Mouse (Mus musculus) stomach, postnatal 0 days (tissue): Measurements from ENCODE around the gene Krba1.

Experiments used
- CTCF ChIP-seq: IDR thresholded peaks from 2 replicates; pipeline ENCODE4 v1.5.1; 2016; ENCODE audit warnings: antibody characterized with exemption, low read depth, mild to moderate bottlenecking, moderate library complexity
- EP300 ChIP-seq: optimal IDR thresholded peaks from 2 replicates; pipeline ENCODE3; 2016; ENCODE audit warnings: antibody characterized with exemption

- TF ChIP-seq CTCF (no peak), EP300 (no peak)
Observed at GRCm38 (mm10) chr6:48404071-48404470, 8.7 kb downstream of the Krba1 start.
